Mouse (Mus musculus): ENCODE measurements around the gene Taar6. TPM values are rescaled to one million over a fixed set of nuclear protein-coding genes. Genes with fewer than 3 reads are reported as not detected.

Gene Taar6
- total RNA-seq, 2 experiments from 2014 or later = not detected

DNA sequence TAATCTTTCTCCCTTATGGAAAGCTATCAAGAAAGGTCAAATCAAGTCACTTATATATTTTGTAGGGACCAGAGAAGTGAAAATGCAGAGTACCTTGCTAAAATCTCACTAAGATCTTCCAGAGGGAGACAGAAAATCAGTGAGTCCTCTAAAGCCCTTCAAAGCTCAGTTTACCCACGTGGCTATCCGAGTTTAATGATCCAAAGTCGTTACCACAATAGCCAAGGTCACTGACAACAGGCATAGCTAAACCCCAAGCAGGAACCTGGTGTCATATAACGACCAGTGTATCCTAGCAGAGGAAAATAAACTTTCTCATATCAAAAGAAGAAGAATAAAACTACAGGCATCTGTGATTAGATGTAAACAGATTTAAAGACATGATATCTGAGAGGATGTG lies 47.8 kb downstream of the Taar6 start:
- no peak for DNase-seq

Other genes starting within 250 kb of the Taar6 start
- gene Rps12, start 198.4 kb downstream of the Taar6 start, total RNA-seq (2021) = 100 to 1,000 TPM; 227 to 240 TPM
- gene Slc18b1, start 188.7 kb downstream of the Taar6 start, total RNA-seq (2021) = 1 to 10 TPM; 7.9 TPM
- under 1 TPM; 0.20 to 0.31 TPM for gene Vnn3, start 134.2 kb downstream of the Taar6 start, total RNA-seq (2021)
- gene Vnn1, start 91.0 kb downstream of the Taar6 start, total RNA-seq (2021) = under 1 TPM; 0.35 to 0.64 TPM
- gene Taar1, start 65.3 kb downstream of the Taar6 start, total RNA-seq (2021) = not detected
- gene Taar2, start 47.1 kb downstream of the Taar6 start, total RNA-seq (2021) = not detected
- gene Taar3, start 36.1 kb downstream of the Taar6 start, total RNA-seq (2021) = not detected
- not detected for gene Taar4, start 25.2 kb downstream of the Taar6 start, total RNA-seq (2021)
- not detected for gene Taar5, start 14.9 kb downstream of the Taar6 start, total RNA-seq (2021)
- not detected for gene Taar7a, start 7.8 kb upstream of the Taar6 start, total RNA-seq (2021)
- gene Taar7b, start 14.3 kb upstream of the Taar6 start, total RNA-seq (2021) = not detected
- not detected for gene Taar7d, start 41.6 kb upstream of the Taar6 start, total RNA-seq (2021)
- not detected for gene Taar7e, start 52.0 kb upstream of the Taar6 start, total RNA-seq (2021)
- gene Taar7f, start 63.9 kb upstream of the Taar6 start, total RNA-seq (2021) = not detected
- gene Taar8a, start 90.9 kb upstream of the Taar6 start, total RNA-seq (2021) = not detected
- not detected for gene Taar8b, start 106.6 kb upstream of the Taar6 start, total RNA-seq (2021)
- not detected for gene Taar8c, start 116.3 kb upstream of the Taar6 start, total RNA-seq (2021)
- gene Taar9, start 123.9 kb upstream of the Taar6 start, total RNA-seq (2021) = not detected
- gene Stx7, start 163.7 kb upstream of the Taar6 start, total RNA-seq (2021) = 10 to 100 TPM; 44.9 to 51.8 TPM
- gene Moxd1, start 237.9 kb upstream of the Taar6 start, total RNA-seq (2021) = under 1 TPM; 0.41 to 0.52 TPM